Mouse (Mus musculus): ENCODE results near the gene Gpr160.
A peak's percentile ranks its signal among the peaks of the same experiment; 100 is the strongest.
"Not testable (repeated sequence)": the region's sequence is repeated elsewhere in the genome, so short reads cannot be mapped to it uniquely, and the experiment has no call there.

The Gpr160 gene

DNA sequence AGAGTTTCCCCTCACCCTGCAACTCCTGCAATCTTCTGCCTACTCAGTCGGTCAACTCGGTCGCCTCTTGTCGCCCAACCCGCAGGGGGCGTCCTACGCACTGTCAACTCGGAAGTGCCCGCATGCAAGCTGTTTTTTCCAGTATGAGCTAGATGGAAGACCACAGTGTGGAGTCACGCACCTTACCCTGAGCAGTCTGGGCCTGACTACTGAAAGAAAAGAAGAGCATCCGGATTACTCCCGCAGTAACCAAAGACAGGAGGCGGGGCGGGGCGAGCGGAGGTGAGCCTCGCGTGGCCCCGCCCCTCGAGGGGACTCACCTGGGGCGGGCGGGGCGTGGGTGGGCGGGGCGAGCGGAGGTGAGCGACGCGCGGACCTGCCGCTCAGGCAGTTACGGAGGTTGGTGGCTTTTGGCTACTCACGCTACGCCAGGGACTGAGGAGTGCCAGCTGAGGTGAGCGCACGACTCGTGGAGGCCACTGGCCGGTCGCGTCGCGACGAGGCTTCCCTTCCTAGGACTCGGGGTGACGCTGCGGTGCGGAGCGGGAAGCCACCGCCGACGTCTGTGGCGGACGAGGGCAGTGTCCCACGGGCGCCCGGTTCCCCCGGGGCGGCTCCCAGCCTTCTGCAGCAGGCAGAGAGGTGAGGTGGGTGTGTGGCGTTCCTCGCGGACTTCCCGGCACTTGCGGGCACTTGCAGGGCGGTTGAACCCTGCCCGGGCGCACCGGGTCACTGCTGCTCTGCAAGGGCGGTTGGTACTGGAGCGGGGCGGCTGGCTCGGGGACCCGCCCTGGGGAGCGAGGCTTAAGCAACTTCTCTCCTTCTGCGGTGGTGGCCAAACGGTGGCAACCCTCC is at the start of gene Gpr160:
Gene Gpr160 (plus strand): TSS at position 347 of the 855 bp plus-strand sequence.
- DNase-seq: peak; percentile 65 to 69

DNA sequence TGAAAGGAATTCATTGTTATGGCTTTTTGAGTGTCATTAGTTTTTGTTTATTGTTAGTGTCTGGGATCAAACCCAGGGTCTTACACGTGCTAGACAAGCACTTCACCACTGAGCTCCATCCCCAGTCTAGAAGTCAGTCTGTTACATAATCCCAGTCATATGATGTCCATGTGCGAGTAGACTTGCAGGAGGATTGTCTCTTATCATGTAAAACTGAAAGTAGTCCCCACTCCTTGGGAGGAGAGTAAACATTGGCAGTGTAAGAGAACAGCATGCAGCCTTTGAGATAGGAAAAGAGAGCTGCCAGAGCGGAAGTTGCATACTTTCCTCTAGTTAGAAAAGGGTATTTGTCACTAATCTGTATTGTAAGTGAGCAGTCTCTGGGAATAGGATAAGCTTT is 42.9 kb upstream of the Gpr160 start:
- DNase-seq: no peak

DNA sequence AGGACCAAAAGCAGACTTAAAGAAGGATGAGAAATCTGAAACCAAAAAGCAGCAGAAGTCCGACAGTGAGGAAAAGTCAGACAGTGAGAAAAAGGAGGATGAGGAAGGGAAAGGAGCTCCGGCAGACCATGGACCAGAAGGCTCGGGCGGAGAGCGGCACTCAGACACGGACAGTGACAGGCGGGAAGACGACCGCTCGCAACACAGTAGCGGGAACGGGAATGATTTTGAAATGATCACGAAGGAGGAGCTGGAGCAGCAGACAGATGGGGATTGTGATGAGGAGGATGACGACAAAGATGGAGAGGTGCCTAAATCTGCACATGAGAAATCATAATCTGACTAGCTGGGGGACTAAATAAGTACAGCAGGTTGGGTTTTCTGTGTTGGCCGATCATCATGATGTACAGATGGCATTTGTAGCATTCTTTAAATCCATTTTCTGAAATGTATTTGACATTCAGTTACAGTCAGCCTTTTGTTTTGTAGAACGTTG is 37.1 kb upstream of the Gpr160 start:
- no peak for DNase-seq

DNA sequence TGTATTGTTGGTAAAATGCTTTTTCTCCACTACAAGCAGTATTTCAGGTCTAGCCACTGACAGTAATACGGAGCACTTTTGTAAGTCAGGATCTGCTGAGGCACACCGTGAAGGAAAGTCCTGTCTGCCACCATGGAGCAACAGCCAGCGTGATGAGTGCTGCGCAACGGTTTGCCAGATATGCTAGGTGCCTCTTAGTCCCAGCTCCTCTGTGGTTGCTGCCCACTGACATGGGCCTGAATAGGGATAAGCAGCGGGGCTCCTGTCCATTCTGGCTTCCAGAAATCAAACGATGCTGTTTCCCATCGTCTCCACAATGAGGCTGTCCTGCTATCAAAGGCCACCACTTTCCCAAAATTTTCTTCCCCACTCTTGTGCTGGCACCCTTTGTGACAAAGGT is 33.6 kb upstream of the Gpr160 start:
- no peak for DNase-seq

DNA sequence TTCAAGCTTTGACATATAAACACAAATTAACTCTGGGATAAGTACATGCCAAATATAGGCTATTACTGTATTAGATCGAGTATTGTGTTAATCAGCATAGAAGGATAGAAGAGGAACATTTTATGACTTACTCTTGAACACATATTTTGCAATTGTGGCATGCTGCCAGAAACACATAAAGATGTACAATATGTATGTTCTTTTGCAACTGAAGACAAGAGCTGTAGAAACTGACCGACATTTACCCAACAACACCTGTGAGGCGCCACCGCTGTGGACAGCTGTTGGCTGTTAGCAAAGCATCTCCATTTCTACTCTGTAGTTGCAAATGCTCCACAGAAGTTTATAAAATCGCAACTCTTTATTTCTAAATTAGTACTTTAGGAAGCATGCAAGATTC is 29.7 kb upstream of the Gpr160 start:
- no peak for DNase-seq

DNA sequence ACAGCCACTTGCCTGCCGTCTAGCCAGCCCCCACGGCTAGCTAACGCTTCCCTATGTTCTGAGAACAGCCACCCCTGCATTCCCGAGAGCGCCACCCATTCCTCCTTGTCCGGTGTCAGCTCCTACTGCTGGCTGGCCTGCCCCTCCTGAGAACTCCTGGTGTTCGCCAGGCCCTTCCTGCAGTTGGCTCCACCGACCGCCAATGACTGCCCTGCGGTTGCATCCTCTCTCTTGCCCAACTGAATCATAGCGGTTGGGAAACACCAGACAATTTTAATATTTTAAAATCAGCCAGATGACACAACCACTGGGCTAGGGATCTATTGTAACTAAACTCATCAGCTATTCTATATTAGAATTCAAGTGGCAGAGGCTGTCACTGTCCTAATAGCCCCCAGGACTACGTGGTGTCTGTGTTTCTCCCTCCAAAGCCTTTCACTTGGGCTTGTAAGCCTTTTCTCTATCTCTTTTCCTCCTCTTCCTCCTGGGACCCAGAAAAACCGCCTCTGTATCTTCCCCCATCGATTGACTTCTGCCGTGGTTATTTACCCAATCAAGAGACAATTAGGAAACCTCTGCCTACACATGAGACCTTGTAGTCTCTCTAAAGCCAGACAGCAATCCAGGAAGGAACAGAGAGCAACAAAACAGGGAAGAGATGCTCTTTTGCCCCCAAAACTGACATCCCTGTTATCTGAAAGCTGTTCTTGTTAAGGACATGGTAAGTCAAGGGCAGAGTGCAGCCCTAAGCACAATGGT is 23.7 kb upstream of the Gpr160 start:
- no peak for DNase-seq

DNA sequence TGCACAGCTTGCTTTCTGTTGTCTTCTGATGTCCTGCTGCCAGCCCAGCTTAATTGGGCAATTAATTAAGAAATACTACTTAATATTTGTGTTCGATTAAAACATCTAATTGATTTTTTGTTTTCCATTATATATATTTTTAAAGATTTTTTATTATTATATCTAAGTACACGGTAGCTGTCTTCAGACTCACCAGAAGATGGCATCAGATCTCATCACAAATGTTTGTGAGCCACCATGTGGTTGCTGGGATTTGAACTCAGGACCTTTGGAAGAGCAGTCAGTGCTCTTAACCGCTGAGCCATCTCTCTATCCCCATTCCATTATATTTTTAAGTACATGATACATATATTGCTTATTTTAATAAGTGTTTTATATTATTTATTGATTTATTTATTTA is 22.5 kb upstream of the Gpr160 start:
- DNase-seq: no peak

DNA sequence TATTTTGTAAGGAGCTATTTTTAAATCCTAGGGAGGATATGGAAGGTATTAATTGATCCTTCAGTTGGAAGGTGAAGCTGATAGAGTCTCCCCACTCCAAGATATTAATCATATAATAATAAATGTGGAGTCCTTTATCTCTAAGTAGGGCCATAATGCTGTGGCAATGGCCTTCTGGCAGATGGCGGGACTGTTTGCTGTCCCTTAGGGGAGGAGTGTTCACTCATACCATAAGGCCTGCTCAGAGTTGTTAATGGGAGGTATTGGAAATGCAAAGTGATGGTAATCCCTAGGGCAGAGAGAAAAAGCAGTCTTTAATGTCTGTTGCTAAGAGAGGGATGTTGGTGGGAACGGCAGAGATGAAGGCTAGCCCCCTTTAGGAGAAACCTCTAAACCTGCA is 10.0 kb upstream of the Gpr160 start:
- no peak for DNase-seq

DNA sequence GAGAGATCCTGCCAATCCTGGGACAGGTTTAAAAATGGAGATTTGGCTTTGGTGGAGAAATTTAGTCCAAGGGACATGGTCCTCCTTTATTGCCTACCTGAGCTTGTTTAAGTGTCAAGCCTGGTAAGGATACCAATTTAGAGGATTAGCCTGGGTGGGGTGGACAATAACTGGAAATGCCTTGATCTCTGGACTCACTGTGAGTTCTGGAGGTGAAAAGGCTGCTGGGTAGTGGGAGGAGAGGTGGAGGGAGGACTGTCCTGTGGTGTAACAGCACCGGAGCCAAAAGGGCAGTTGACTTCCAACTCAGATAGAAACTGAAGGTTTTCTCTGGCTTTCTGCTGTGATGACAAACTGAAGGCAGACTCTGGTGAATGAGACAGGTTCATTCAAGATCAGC is 8.3 kb upstream of the Gpr160 start:
- no peak for DNase-seq

DNA sequence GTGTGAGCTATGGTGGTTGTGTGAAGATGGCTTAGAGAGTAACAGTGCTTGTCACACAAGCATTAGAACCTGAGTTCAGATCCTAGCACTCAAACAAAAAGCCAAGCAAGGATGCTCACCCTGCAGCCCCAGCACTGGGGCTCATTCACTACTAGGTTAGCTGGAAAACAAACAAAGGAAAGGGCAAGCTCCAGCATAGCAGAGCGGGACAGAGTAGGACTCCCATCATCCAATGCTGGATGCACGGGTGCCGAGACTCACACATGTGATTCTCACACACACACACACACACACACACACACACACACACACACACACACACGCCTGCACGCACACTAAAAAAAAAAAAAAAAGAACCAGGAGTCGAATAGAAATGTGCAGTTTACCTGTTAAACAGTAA is 4.3 kb upstream of the Gpr160 start:
- no peak for DNase-seq

DNA sequence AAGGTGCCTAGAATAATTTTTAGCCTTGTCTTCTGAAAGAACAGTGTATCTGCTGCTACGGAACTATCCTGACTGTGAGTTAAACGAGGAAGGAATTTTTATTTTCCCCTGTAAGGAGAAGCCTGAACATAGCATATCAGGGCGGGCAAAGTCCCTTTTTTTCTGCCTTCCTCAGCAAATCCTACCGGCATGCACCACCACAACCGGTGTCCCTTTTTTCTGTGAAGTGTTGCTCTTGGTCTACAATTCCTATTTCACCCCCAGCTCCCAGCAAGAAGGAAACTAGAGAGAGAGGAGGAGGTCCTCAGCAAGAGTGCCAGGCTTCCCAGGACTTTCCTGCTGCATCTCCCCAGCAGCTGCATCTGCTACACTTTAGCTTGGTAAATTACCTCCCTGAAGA is 2.2 kb upstream of the Gpr160 start:
- DNase-seq: no peak

DNA sequence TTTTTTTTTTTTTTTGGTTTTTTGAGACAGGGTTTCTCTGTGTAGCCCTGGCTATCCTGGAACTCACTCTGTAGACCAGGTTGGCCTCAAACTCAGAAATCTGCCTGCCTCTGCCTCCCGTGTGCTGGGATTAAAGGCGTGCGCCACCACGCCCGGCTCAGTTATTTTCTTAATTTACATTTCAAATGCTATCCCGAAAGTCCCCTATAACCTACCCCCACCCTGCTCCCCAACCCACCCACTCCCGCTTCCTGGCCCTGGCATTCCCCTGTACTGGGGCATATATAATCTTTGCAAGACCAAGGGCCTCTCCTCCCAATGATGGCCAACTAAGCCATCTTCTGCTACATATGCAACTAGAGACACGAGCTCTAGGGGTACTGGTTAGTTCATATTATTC is 3.8 kb downstream of the Gpr160 start:
- DNase-seq: not testable (repeated sequence)

DNA sequence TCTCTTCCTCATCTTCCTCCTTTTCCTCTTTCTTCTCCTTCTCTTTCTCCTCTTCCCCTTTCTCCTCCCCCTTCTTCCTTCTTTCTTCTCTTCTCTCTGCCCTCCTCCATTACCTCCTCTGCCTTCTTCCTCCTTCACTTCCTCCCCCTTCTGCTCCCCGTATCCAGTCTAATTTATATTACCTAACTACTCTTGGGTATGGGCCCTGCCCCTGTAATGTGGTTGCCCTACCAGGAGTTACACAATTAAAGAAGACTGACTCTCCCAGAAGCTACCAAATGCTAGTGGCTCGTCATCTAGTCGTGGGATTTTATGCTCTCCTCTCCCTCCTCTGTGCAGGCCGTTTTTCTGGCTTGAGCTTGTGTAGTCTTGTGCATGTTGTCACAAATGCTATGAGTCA is 5.0 kb downstream of the Gpr160 start:
- DNase-seq: no peak

DNA sequence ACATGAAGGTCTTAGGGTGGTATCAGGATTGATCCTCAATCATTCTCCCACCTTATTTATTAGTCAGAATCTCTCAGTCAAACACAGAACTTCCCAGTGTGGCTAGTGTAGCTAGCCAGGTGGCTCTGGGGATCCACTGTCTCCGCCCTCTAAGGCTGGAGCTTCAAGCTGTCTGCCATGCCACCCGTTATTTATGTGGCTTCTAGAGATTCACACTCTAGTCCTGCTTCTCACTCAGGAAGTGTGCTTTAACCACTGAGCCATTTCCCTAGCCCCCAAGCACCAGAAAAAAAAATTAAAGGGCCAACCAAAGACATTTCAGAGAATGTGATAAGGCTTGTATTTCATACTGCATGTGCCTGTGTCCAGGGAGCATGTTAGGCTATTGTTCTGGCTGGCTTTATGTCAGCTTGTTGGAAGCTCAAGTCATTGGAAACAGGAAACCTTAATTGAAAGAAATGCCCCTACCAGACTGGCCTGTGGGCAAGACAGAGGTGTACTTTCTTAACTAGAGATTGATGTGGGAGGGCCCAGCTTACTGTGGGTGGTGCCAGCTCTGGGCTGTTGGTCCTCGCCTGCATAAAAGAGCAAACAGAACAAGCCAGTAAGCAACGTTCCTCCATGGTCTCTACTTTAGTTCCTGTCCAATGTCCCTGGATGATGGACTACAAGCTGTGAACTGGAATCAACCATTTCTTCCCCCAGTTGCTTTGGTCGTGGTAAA is 8.1 kb downstream of the Gpr160 start:
- no peak for DNase-seq

DNA sequence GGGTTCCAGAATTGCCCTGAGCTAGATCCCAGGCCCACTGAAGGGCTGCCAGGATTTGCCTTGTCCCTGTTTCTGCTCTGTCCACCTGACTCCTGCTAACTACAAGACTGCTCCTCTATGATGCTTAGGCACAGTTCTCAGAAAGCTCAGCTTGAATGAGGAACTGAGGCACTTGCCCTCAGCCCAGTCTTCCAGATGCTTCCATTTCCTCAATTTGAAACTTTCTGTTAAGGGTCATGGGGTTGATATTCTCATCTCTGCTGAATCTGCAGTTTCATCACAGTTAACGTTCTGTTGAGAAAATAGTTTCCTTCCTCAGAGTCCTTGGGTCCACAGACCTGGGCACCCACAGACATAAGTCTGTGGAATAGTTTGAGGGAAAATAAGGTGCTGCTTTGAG is 8.9 kb downstream of the Gpr160 start:
- DNase-seq: no peak

DNA sequence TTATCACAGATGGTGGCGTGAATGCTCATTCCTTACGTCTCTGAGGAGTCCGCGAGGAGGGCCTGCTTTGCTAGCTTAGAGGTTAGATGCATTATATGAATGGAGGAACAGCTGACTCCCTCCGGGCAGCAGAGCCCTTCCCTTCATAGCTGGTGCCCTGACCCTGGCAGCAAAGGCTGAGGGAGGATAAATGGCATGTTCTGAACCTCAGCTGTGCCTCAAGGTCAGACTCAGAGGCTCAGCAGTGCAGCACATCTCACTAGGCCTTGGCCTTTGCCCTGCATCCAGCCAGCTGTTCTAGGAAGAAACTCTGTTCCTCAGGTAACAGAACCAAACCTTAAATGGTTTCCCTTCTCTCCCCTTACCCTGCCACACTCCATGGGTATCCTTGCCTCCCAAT is 12.4 kb downstream of the Gpr160 start:
- DNase-seq: no peak

DNA sequence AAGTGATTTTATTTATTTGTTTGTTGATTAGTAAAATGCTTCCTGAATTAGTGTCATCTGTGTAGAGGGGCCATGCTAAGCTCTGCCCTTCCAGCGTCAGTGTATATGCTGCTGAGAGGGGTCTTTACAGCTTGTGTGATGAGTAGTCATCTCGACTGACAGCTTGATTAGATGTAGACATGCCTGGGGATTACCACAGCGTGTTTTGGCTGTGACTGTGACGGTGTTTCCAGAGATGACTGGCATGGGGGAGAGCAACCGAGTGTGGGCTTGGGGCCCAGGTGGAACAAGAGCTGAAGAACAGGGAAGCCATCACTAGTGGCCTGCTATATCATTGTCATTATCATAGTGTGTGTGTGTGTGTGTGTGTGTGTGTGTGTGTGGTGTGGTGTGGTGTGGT is 12.9 kb downstream of the Gpr160 start:
- DNase-seq: no peak

DNA sequence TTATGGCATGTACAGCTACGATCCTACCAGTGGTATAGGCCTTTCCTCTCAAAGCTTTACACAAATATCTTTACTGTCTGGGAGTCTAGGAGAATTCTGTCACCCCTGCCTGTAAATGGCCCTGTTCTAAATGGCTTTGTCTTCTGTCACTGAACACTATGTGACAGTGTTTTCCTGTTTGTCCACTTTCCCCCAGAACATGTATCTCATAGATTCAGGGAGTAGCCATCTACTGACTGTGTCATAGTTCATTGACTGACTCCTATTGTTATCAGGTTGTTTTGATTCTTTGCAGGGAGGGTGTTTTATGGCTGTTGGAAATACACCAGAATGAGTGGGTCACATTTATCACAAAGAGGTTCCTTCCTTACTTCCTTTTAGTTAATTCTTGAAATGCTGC is 14.2 kb downstream of the Gpr160 start:
- DNase-seq: no peak

DNA sequence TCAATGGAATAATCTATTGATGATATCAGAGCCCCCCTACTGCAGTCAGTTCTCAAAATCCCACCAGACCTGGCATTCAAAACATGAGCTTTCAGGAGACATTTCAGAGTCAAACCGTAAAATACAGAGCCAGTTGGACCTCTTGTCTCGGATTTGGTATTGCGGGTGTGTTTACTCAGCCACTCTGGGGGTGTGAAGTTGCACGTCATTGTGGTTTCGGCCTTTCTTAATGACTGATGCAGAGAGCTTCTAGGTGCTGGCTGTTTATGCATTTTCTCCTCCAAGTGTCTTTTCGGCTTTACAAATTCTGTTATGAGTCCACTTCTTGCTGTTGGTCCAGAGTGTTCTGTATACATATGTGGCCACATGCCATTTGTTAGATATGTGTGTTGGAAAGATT is 21.0 kb downstream of the Gpr160 start:
- no peak for DNase-seq

DNA sequence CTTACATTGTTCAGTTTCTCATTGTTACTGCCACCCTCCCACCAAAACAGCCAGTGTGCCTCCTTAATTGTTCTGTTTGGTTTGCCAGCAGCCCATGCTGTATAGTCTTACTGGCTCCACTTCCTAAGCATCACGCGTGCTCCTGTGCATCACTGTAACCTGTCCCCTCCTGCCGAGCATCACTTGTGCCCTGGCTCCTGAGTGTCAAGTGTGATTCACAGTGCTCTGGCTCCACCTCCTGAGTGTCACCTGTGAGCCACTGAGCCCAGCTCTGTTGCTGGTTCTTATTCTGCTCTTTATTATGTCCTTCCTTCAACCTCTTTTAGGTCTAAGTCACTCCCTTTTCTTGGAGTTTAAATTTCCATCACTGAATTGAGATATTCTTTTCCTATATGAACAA is 31.7 kb downstream of the Gpr160 start:
- peak in 1 of 2 experiments; percentile 11 for DNase-seq

DNA sequence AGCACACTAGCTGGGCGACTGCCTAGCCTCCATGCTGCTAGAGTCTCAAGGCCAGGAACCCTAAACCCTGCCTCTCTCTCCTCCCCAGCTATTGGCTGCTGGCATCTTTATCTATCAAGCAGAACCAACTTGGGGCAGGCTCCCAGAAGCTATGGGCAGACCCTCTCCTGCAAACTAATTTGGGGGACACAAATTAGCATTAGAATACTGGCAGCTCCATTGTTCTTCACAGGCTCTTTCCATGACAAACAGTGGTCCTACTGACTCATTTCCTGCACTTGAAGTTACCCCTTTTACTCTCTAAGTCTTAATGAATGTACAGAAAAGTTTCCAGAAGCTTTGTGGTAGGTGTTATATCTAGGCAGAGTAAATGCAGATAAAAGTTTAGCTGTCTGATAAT is 33.3 kb downstream of the Gpr160 start:
- DNase-seq: no peak

DNA sequence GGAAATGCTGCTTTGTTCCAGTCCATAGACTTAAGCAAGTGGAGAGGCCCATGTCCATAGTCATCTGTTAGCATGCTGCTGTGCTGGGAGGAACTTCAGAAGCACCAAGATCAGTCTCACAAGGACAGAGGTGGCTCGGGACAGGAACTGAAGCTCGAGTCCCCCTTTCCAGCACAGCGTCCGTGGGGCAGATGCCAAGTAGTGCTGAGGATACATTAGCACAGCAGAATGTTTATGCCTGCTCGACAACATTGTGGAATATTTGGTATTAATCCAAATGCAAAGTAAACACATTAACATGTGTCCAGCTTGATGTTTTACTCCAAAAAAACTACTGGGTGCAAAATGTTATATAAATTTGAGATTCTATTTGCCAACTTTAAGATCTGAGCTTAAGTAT is 41.0 kb downstream of the Gpr160 start:
- DNase-seq: no peak

DNA sequence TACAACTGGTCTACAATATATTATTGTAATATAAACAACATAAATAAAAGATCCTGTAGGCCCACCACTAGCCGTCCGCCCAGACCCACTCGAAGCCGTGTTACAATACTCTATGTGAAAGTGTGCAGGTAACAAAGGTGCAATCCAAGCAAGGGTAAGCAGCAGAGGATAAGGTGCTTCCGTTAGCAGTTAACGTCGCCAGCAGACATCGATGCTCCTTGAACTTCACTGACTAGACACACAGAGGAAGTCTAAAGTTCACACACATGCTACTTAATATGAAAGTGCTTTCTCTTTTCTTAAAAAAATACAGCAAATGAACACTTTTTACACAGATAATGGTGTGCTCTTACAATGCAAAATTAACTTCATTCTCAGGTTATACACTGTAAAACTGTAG is 43.7 kb downstream of the Gpr160 start:
- no peak for DNase-seq

DNA sequence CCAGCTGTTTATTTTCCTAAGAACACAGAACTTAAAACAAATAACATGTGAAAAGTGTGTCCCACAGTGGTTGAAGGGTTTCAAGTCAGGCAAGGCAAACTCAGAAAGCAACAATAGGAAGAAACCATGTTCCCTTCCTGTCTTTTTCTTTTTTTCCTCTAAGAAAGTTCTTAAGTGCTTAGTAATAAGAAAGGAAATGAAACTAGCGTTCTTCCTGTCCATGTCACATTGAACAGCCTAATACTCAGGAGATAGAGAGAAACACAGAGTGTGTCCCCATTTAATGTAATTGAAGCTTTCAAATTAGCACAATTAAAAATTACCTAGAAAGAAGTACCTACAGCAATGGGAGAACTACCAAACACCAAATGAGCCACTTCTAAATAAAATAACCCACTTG is 48.9 kb downstream of the Gpr160 start:
- no peak for DNase-seq

Data from cerebellum, postnatal 10 days (tissue).